Mouse (Mus musculus) lung, embryonic 15.5 days (tissue): Measurements from ENCODE around the gene Gimap1. TPM values are rescaled to one million over a fixed set of nuclear protein-coding genes. Genes with fewer than 3 reads are reported as not detected.

Experiments used
- ATAC-seq: fragments of 200-750 bp; cut with Nextera tagmentation; 2 replicates; pipeline ENCODE4 v1.8.0; 2017; ENCODE audit warnings: moderate number of reproducible peaks, borderline replicate concordance; ENCODE audit not compliant: low FRiP score, low TSS enrichment; ENCODE audit errors: extremely low read depth
- H3K27ac ChIP-seq: fragments of 300-500 bp; sonication (generic); 2 replicates; pipeline ENCODE4 v1.5.1; 2015; ENCODE audit warnings: moderate library complexity, mild to moderate bottlenecking, inconsistent platforms
- H3K27me3 ChIP-seq: fragments of 300-500 bp; sonication (generic); 2 replicates; pipeline ENCODE4 v1.6.1; 2015; ENCODE audit warnings: inconsistent platforms
- H3K36me3 ChIP-seq: fragments of 300-500 bp; sonication (generic); 2 replicates; pipeline ENCODE4 v1.6.1; 2015; ENCODE audit warnings: inconsistent platforms
- H3K4me1 ChIP-seq: fragments of 300-500 bp; sonication (generic); 2 replicates; pipeline ENCODE4 v1.6.1; 2015; ENCODE audit warnings: inconsistent platforms
- H3K4me2 ChIP-seq: fragments of 300-500 bp; sonication (generic); 2 replicates; pipeline ENCODE4 v1.6.1; 2015; ENCODE audit warnings: inconsistent platforms, mild to moderate bottlenecking, moderate library complexity
- H3K4me3 ChIP-seq: fragments of 300-500 bp; sonication (generic); 2 replicates; pipeline ENCODE4 v1.5.1; 2015; ENCODE audit warnings: mild to moderate bottlenecking, inconsistent platforms
- H3K9ac ChIP-seq: fragments of 300-500 bp; sonication (generic); 2 replicates; pipeline ENCODE4 v1.6.1; 2015; ENCODE audit warnings: inconsistent platforms
- H3K9me3 ChIP-seq: fragments of 300-500 bp; sonication (generic); 2 replicates; pipeline ENCODE4 v1.6.1; 2016; ENCODE audit warnings: inconsistent platforms
- WGBS: fragments of 180-500 bp; shearing (Covaris S2); methylation state at CpG from one replicate; pipeline ENCODE4 v1.1.7; 2015; 5-methylcytosine and 5-hydroxymethylcytosine counted together
- polyA plus RNA-seq: library from polyadenylated mRNA; unstranded; fragments of >200 nt; fragmentation: Nextera tagmentation; extraction: Ambion mirVana; gene quantifications from 2 replicates; pipeline ENCODE4 v1.2.1, GENCODE M21; 2015

Gene Gimap1
- 43.0 and 53.3 TPM in 2 replicates for polyA plus RNA-seq

DNA sequence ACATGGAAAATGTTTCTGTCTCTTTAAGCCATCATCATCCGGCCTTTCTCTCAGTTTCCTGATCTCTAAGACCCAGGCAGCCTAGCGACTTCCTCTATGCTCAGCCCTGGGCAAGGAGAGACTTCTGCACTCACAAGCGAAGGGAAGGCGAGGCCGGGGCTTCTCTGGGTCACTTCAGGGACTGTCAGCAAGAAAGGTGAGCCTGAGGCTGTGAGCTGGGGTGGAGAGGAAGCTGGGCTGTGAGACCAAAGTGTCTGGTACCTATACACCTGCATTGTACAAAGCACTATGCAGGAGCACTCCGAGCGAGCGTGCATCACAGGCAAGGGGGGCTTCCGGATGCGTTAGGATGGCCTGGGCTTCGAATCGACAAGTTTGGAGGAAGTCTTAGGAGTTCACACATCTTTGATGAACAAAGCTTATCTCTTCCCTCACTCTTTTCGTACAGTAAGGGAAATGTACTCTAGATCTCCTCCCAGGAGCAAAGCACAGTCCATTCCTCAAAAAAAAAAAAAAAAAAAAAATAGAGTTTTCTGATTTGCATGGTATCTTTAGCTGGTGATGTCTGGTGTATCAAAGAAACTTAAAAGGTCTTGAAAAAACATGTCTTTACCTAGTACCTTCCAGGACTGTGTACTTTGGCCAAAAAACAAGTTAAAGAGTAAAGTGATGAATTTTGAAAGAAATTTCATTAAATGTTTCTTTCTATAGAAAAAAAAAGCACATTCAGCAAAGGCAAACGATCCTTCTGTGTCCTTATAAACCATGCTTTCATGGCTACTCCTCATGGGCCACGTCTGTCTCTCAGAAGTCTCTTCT, at the start of gene Gimap1:
TSS of gene Gimap1 (plus strand) at position 94 of the 819 bp plus-strand sequence.
- Histone ChIP-seq H3K9me3 (no peaks in the 10 kb centered on the region), H3K4me3 (peak within 1 kb of the TSS; percentile 33), H3K4me1 (peaks cover 24% of the 10 kb centered on the region), H3K9ac (peak within 1 kb of the TSS; percentile 27; the same call in 1 of the 2 replicates), H3K36me3 (no peaks in the 10 kb centered on the region), H3K27ac (peak within 1 kb of the TSS; percentile 65; the same call in 1 of the 2 replicates), H3K4me2 (peak within 1 kb of the TSS; percentile 78), H3K27me3 (peaks cover 25% of the 10 kb centered on the region)
- WGBS = 58% methylated on average over 15 of the region's 15 CpGs
- ATAC-seq = no peak

DNA sequence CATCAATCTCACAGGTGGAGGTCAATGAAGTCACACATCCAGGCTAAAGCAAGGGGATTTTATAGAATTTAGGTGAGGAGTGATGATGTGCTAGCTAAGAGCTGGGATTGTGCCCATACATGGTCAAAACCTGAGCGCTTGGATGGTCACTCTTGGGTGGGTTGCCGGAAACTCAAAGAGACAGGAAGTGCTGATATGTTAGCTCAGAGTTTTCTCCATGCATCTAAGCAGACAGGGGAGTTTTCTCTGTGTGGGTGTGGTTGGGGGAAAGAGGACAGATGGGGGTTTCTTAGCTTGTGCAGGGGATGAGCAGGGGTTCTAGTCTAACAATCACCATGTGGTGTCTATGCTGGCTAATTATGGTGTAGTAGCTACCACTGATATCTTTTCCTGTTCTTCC, 49.5 kb upstream of the Gimap1 start:
- WGBS = 72% methylated on average over 2 of the region's 2 CpGs
- no peaks in the 10 kb centered on the region for H3K36me3 ChIP-seq
- no peak overlapping the region for H3K4me2 ChIP-seq
- H3K4me3 ChIP-seq = no peak overlapping the region
- no peak overlapping the region for H3K27ac ChIP-seq
- no peaks in the 10 kb centered on the region for H3K9me3 ChIP-seq
- H3K27me3 ChIP-seq = no peaks in the 10 kb centered on the region
- no peak for ATAC-seq
- H3K4me1 ChIP-seq = no peaks in the 10 kb centered on the region
- H3K9ac ChIP-seq = no peak overlapping the region

DNA sequence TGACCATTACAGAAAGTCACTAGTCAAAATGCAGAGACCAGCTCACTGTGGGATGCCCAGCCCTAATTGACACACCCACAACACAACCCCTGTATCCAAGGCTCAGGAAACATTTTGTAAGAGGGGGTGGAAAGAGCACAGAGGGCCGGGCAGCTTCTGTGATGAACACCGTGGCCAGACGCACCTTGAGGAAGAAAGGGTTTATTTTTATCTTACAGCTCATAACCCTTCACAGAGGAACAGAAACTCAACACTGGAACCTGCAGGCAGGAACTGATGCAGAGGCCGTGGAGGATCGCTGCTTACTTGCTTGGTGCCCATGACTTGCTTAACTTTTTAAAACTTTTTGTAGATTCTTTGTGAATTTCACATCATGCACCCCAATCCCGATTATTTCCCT, 45.9 kb upstream of the Gimap1 start:
- no peaks in the 10 kb centered on the region for H3K36me3 ChIP-seq
- H3K27me3 ChIP-seq = no peaks in the 10 kb centered on the region
- no peak for ATAC-seq
- H3K4me3 ChIP-seq = no peak overlapping the region
- no peaks in the 10 kb centered on the region for H3K9me3 ChIP-seq
- H3K27ac ChIP-seq = no peak overlapping the region
- H3K4me2 ChIP-seq = no peak overlapping the region
- 82% methylated on average over 6 of the region's 6 CpGs for WGBS
- no peaks in the 10 kb centered on the region for H3K4me1 ChIP-seq
- H3K9ac ChIP-seq = no peak overlapping the region

DNA sequence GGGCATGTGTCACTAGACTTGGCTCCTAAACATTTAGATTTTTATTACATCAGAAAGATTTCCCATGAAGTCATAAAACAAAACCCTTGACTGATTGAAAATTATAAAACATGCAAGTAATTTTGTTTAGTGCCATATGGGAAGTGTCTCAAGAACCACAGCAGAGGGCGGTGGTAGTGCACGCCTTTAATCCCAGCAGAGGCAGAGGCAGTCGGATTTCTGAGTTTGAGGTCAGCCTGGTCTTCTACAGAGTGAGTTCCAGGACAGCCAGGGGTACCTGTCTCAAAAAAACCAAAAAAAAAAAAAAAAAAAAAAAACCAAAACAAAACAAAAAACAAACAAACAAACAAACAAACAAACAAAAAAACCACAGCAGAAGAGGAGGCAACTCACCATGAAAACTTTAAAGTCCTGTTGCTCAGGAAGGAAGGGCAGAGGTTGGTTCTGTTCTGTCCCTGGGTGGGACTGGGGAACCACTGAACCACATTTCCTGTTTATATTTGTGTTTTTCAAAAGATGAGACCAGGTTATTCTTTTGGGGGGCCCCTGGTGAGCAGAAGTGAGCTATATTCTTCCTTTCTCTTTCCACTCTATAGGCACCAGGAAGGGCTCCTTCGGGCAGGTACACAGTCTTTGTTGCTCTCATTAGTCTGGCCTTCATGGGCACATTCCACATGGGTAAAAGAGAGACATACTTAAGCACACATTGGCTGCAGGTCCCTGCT, 41.9 kb upstream of the Gimap1 start:
- Histone ChIP-seq H3K27ac (peak overlapping the region; percentile 34), H3K27me3 (no peaks in the 10 kb centered on the region), H3K36me3 (no peaks in the 10 kb centered on the region), H3K4me2 (no peak overlapping the region), H3K9me3 (no peaks in the 10 kb centered on the region), H3K4me1 (peaks cover 3% of the 10 kb centered on the region; the same call in 1 of the 2 replicates), H3K4me3 (no peak overlapping the region), H3K9ac (no peak overlapping the region)
- ATAC-seq = no peak
- WGBS = 70% methylated on average over 4 of the region's 4 CpGs

DNA sequence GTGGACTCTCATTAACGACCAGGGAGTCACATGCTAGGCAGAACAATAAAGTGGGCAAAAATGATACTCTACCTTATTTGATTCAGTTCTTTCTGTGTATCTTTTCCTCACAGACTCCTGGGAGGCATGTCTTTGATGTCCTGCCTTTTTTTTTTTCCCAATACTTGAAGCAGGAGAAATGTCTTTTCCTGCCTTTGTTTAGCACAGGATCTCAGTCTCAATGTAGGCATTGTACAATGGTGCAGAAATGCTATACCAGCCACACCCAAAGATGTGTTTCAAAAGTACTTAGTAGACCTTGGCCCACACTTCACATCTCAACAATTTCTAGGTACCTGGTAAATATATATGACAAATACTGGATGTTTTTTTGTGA, 41.3 kb upstream of the Gimap1 start:
- no peak overlapping the region for H3K4me2 ChIP-seq
- H3K9me3 ChIP-seq = no peaks in the 10 kb centered on the region
- peaks cover 3% of the 10 kb centered on the region; the same call in 1 of the 2 replicates for H3K4me1 ChIP-seq
- peak overlapping the region; percentile 34 for H3K27ac ChIP-seq
- no peak overlapping the region for H3K9ac ChIP-seq
- H3K27me3 ChIP-seq = no peaks in the 10 kb centered on the region
- no peak for ATAC-seq
- H3K36me3 ChIP-seq = no peaks in the 10 kb centered on the region
- WGBS = 27% methylated on average over 1 of the region's 1 CpGs
- no peak overlapping the region for H3K4me3 ChIP-seq

DNA sequence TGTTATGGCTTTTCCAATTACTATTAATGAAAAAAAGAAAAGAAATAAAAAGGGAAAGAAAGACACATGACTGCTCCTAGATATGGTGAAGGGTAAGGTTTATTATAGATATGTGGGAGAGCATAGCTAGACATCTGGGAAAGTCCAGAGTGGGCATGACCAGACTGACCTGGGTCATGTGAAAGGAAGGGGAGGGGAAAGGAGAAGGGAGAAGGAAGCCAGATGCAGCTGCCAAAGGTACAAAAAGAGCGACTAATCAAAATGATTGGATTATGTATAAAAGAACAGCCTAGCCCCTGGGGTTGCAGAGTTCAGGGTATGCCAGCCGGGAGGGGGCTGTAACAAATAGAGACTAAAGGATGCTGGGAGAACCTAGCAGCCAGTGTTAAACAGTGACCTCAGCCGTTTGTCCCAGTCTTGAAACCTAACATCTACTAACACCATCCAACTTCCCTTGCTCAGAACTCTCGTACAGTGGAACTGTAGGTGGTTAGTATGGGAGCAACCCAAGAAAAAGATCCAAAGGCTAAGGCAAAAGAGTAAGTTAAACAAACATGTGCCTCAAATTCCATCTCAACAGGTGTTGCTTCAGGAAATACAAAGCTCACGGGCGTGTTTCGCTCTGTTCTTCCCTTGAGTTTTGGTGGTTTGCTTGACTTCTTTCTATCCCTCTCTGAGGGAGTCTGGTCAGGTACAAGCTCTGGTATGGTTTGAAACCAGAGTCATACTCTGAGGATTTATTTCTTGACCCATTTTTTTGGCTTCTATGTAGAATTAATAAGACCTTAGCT, 40.6 kb upstream of the Gimap1 start:
- no peak overlapping the region for H3K4me2 ChIP-seq
- no peaks in the 10 kb centered on the region for H3K36me3 ChIP-seq
- no peak overlapping the region for H3K4me3 ChIP-seq
- H3K4me1 ChIP-seq = peaks cover 3% of the 10 kb centered on the region; the same call in 1 of the 2 replicates
- WGBS = 72% methylated on average over 7 of the region's 7 CpGs
- no peak overlapping the region for H3K9ac ChIP-seq
- no peaks in the 10 kb centered on the region for H3K9me3 ChIP-seq
- H3K27ac ChIP-seq = peak overlapping the region; percentile 50; the same call in 1 of the 2 replicates
- no peaks in the 10 kb centered on the region for H3K27me3 ChIP-seq
- ATAC-seq = no peak

DNA sequence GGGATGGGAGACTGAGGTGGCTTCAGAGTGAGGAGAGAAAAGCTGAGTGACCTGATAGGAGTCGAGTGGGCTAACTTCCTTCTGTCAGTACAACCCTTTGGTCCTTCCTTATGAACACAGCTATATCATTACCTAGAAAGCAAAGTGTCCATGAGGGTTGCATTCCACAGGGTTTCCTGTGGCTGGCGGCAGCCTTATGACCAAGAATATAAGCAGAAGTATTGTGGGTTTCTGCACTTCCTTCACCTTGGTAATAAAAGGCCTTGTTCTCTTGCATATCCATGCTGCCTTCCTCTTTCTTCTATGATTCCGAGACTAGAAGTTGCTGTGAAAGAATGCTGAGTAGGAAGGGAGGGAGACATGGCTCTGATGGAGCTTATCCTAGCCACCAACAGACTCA, 40.0 kb upstream of the Gimap1 start:
- Histone ChIP-seq H3K36me3 (no peaks in the 10 kb centered on the region), H3K4me1 (peaks cover 3% of the 10 kb centered on the region; the same call in 1 of the 2 replicates), H3K9ac (no peak overlapping the region), H3K9me3 (no peaks in the 10 kb centered on the region), H3K4me3 (no peak overlapping the region), H3K4me2 (no peak overlapping the region), H3K27ac (peak overlapping the region; percentile 60; the same call in 1 of the 2 replicates), H3K27me3 (no peaks in the 10 kb centered on the region)
- ATAC-seq = no peak
- 70% methylated on average over 3 of the region's 3 CpGs for WGBS

DNA sequence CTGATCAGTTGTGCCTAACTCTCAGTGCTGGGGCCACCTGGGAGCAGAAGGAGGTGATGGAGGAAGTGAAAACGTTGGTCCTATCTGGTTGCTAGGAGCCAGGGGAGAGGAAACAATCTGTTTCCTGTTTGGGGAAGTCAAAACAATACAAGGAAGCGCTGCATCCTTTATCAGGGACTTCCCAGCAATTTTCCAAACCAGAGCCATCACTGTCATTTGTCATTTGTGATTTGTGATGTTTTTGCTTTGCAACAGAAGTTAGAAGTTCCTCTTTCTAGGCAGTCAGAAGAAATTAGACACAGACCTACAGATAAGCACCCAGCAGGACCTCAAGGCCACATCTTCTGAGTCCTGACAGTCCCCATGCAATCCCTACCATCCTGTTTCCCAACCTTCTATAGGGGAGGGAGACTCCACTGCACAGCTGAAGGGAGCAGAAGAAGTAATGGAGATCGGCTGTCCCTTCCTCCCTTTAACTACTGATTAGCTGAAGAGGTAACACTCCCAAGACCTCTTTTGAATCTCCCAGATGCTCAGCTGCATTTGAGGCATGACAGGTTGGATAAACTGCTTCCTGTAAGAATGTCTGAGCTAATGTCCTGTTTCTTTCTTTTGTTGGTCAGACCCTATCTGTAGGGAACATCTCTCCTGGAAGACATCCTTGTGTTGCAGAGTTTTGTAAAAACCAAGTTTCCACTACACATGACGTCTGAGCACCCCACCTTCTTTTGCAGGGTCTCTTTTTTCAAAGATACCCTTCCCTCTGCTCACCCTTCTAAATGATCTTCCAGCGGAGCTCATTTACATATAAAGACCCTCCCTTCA, 38.4 kb upstream of the Gimap1 start:
- WGBS = 42% methylated on average over 5 of the region's 5 CpGs
- Histone ChIP-seq H3K36me3 (no peaks in the 10 kb centered on the region), H3K4me2 (no peak overlapping the region), H3K4me1 (peaks cover 3% of the 10 kb centered on the region; the same call in 1 of the 2 replicates), H3K27me3 (no peaks in the 10 kb centered on the region), H3K9me3 (no peaks in the 10 kb centered on the region), H3K27ac (peak overlapping the region; percentile 79), H3K9ac (no peak overlapping the region), H3K4me3 (no peak overlapping the region)
- ATAC-seq = peak; percentile 65

DNA sequence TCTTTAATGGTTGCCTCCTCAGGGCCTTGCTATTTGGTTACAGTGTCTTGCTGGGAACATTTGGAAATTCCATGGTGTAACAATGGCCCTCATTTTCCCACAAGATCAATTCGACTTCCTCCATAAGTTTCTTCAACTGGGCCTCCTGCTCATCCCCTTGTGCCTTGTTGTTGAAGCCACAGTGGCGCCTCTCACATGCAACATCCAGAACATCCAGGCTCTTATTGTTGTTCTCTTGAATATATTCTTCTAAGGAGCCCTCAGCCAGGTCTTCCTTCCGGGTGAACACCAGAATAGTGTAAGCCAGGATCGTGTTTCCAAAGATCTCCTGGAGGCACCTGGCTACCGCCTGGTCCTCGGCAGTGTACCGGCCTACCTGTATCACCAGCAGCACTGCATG, 36.7 kb upstream of the Gimap1 start:
- Histone ChIP-seq H3K9me3 (no peaks in the 10 kb centered on the region), H3K36me3 (no peaks in the 10 kb centered on the region), H3K27ac (peak overlapping the region; percentile 79), H3K27me3 (no peaks in the 10 kb centered on the region), H3K4me2 (no peak overlapping the region), H3K4me3 (no peak overlapping the region), H3K9ac (no peak overlapping the region), H3K4me1 (peaks cover 3% of the 10 kb centered on the region; the same call in 1 of the 2 replicates)
- no peak for ATAC-seq
- 81% methylated on average over 7 of the region's 7 CpGs for WGBS

DNA sequence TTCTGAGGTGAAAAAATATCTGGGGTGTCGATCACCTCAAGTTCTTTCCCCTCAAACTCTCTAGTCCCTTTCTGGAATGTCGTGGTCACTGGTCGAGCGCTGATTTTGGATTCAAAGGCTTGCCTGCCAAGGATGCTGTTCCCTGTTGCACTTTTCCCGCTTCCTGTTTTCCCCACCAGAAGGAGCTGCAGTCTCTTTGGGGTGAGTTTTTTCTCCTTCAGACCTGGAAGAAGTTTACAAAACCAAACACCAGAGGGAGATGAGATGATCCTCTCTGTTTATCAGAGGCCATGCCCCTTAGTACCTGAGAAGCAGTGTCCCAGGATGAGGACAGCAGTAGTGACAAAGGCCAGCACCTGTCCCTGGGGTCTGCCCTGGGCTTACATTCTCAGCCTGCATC, 36.3 kb upstream of the Gimap1 start:
- H3K27ac ChIP-seq = peak overlapping the region; percentile 79; the same call in 1 of the 2 replicates

DNA sequence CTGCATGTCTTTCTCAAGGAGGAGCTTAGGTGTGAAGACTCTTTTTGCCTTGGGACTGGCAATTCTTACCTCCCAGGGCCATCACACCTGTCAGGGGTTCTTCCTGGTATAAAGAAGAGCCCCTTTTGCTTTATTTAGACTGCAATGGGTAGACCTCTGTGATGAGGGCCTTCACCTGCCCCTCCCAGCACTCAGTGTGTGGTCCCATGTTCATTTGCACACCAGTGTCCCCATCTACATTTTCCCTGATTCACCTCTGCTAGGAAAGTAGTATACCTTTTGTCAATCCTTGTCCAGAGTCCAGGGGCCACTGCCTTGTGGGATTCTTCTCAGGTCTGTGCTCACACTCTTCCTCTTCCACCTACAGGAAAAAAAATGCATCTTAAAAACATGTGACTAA, 34.7 kb upstream of the Gimap1 start:
- H3K36me3 ChIP-seq = no peaks in the 10 kb centered on the region
- H3K9me3 ChIP-seq = no peaks in the 10 kb centered on the region
- H3K27ac ChIP-seq = no peak overlapping the region
- no peak overlapping the region for H3K4me2 ChIP-seq
- no peak overlapping the region for H3K9ac ChIP-seq
- H3K4me3 ChIP-seq = no peak overlapping the region
- H3K4me1 ChIP-seq = no peaks in the 10 kb centered on the region
- H3K27me3 ChIP-seq = no peaks in the 10 kb centered on the region
- ATAC-seq = no peak

More for the DNA sequence above, 36.3 kb upstream of the Gimap1 start:
- H3K4me1 ChIP-seq = peaks cover 3% of the 10 kb centered on the region; the same call in 1 of the 2 replicates
- no peaks in the 10 kb centered on the region for H3K36me3 ChIP-seq
- H3K9ac ChIP-seq = no peak overlapping the region
- 57% methylated on average over 5 of the region's 5 CpGs for WGBS
- no peaks in the 10 kb centered on the region for H3K9me3 ChIP-seq
- H3K27me3 ChIP-seq = no peaks in the 10 kb centered on the region
- ATAC-seq = no peak
- H3K4me2 ChIP-seq = no peak overlapping the region
- H3K4me3 ChIP-seq = no peak overlapping the region
